Mouse (Mus musculus): ENCODE data around the gene Atad5.

DNA sequence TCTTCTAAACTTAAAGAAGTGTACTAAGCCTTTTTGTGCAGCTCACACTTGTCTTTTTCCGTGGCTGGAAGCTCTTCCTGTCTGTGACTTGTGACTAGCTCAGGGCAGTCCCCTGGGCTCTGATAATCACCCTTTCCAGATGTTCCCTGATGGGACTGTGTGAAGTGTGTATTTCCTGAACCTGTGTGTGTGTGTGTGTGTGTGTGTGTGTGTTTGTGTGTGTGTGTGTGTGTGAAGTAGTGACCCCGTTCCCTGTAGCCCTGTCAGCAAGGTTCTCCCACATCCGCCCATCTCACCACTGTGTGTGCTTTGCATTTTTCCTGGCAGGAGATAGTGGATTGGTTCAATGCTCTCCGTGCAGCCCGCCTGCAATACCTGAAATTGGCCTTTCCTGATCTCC lies 81.2 kb downstream of the Atad5 start:
- TF ChIP-seq GATA1 (IDR thresholded peaks at IDR 0.05; ENCODE audit: borderline replicate concordance, low read length) (no peak), FLI1 (IDR thresholded peaks at IDR 0.05; ENCODE audit: low read length) (no peak)
